Mouse (Mus musculus): ENCODE data around the gene Gm19668. TPM values are rescaled to one million over a fixed set of nuclear protein-coding genes. Genes with fewer than 3 reads are reported as not detected.
"Not testable (repeated sequence)": the region's sequence is repeated elsewhere in the genome, so short reads cannot be mapped to it uniquely, and the experiment has no call there.

Gene Gm19668
- total RNA-seq (2021) = not detected
- long read RNA-seq, experiment 1 = 0 reads
- long read RNA-seq, experiment 2 = 0 reads

DNA sequence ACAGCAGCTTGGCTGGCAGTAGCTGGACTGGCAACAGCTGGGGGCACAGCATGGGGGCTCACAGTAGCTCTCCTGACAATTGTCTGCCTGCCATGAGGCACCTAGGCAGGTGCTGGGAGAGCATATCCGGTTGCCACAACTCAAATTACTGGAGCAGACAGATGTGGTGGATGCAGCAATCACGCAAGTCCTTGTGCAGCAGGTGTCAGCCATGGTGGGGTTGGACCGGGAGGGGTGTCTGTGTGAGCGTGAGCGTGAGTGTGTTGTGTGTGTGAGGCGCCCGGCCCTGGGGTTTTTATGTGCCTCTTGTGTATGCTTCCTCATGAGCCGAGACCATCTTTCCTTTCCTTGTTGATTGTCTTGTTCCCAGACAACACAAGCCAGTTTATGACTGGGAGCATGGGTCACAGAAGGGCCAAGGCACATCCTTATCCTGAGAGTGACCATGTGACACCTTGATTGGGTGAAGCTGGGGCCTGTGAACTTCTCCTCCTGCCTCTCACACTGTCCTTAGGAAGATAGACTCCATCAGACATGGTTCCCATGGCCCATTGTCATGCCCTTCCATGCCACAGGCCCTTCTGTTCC is at the start of gene Gm19668:
Gene Gm19668, minus strand, starts transcription at position 213 of the 588 bp plus-strand sequence.
- intact Hi-C loops (cut with DNase I) = no loop called here
- Histone ChIP-seq H3K27ac (no peak within 1 kb of the TSS), H3K4me3 (no peak within 1 kb of the TSS)
- TF ChIP-seq CTCF (IDR thresholded peaks at IDR 0.05) = no peak
- DNase-seq = no peak

DNA sequence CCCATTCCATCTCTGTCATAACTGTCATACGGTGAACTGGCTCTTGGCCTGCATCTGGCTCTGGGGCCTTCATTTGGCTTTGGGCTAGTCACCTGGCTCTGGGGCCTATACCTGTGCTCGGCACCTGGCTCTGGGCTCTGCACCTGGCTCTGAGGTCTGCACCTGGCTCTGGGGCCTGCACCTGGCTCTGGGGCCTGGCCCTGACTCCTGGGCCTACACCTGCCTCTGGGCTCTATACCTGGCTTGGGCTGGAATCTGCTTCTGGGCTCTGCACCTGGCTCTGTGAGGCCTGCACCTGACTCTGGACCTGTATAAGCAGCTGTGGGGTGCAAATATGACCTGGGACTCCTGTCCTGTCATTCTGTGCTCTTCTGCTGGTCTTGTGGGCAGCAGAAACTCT is 48.6 kb upstream of the Gm19668 start:
- Histone ChIP-seq H3K27ac (no peak overlapping the region), H3K4me3 (no peak overlapping the region)
- TF ChIP-seq CTCF (IDR thresholded peaks at IDR 0.05) = no peak
- intact Hi-C loops (cut with DNase I) = no loop called here
- no peak for DNase-seq

DNA sequence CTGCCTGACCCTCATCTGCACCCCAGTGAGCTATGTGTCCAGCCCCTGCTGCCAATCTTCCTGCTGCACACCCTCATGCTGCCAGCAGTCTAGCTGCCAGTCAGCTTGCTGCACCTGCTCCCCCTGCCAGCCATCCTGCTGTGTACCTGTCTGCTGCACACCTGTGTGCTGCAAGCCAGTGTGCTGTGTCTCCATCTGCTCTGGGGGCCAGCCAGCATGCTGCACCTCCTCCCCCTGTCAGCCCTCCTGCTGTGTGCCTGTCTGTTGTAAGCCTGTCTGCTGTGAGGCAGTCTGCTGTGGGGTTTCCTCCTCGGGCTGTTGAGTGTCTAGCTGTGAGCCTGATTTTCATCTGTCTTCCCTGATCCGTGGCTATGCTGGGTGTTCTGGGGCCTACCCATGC is 48.0 kb upstream of the Gm19668 start:
- no peak for TF ChIP-seq CTCF (IDR thresholded peaks at IDR 0.05)
- Histone ChIP-seq H3K27ac (no peak overlapping the region), H3K4me3 (no peak overlapping the region)
- intact Hi-C loops (cut with DNase I) = no loop called here
- DNase-seq = no peak

DNA sequence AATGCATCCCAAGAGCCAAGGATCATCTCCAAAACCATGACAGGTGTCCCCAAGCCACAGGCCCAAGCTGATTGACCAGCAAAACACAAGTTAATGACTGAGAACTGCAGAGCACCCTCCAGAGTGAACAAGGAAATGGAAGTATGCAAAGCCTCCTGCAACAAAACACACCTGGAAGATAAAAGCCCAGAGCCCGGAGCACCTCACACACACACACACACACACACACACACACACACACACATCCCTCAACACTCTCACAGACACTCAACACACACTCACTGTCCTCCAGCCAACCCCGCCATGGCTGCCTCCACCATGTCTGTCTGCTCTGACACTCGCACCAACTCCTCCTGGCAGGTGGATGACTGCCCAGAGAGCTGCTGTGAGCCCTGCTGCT is 47.6 kb upstream of the Gm19668 start, which contains the start of gene Gm36176:
Gene Gm36176, plus strand, starts transcription at position 301 of the 400 bp plus-strand sequence.
- intact Hi-C loops (cut with DNase I) = no loop called here
- Histone ChIP-seq H3K27ac (no peak within 1 kb of the TSS), H3K4me3 (no peak within 1 kb of the TSS)
- no peak for TF ChIP-seq CTCF (IDR thresholded peaks at IDR 0.05)
- DNase-seq = no peak

DNA sequence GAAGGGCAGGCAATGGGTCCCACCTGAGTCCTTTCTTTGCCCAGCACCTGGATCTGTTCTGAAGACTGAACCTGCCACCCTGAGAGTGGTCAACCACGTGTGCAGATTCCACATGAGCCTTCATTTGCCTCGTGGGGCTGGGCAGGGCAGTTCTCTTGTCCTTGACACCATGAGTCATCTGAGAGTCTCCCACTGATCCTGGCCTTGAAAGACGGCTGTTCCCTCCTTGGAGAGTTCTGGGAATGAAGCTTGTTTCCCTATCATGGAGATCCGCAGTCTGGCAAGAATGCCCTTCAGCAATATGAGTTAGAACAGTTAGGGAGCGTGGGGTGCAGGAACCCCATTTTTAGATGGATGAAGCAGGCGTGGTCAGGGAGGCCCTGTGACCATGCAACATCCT is 40.1 kb upstream of the Gm19668 start:
- no peak for DNase-seq
- TF ChIP-seq CTCF (IDR thresholded peaks at IDR 0.05) = no peak
- intact Hi-C loops (cut with DNase I) = no loop called here
- H3K27ac ChIP-seq = no peak overlapping the region
- no peak overlapping the region for H3K4me3 ChIP-seq

DNA sequence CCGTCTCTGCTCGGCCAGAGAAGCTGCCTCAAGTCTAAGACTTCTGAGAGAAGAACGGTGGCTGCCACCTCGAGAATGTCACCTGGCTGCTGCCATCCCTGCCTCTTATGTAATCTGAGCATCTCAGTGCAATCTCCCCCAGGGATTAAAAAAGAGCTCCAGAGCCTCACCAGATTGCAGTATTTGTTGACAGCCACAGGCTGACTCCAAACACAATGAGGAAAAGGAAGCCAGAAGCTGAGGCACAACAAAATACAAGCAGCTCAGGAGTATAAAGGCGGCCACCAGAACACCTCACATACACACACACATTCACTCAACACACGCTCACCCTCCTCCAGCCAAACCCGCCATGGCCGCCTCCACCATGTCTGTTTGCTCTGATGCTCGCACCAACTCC is 36.7 kb upstream of the Gm19668 start, which contains the start of gene Krtap10-10:
Gene Krtap10-10, plus strand, starts transcription at position 301 of the 400 bp plus-strand sequence.
- TF ChIP-seq CTCF (IDR thresholded peaks at IDR 0.05) = no peak
- no peak for DNase-seq
- Histone ChIP-seq H3K27ac (no peak within 1 kb of the TSS), H3K4me3 (no peak within 1 kb of the TSS)
- intact Hi-C loops (cut with DNase I) = no loop called here

DNA sequence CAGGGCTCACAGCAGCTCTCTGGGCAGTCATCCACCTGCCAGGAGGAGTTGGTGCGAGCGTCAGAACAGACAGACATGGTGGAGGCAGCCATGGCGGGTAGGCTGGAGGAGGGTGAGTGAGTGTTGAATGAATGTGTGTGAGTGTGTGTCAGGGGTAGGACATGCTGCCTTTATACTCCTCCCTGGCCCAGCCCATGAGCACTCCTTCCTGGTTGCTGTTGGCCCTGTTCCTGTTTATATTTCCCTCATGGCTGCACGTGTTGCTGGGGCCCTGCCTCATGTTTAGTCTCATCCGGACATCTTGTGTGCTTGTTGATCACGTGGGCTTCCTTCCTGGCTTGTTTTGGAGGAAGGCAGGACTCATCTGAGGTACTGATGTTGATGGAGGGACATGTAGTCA is 28.0 kb upstream of the Gm19668 start, which contains the start of gene Krtap10-4:
Gene Krtap10-4, minus strand, starts transcription at position 145 of the 400 bp plus-strand sequence.
- TF ChIP-seq CTCF (IDR thresholded peaks at IDR 0.05) = no peak
- intact Hi-C loops (cut with DNase I) = no loop called here
- no peak for DNase-seq

DNA sequence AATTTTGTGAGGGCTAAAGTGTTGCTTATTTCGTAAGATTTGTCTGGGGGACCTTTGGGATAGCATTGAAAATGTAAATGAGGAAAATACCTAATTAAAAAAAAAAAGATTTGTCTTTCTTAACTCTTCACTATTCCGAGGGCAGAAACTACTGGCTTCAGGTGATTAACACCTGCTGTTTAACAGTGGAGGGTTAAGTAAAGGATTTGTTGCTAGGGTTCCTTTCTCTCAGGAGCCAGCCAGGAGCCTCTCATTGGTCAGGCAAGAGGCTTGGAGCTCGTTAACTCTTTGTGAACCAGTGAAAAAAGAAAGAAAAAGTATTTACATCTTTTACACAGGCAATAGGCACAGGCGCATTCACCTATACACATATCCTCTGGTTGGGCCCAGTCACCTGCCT is 20.3 kb upstream of the Gm19668 start:
- TF ChIP-seq CTCF (IDR thresholded peaks at IDR 0.05) = no peak
- H3K27ac ChIP-seq = no peak overlapping the region
- intact Hi-C loops (cut with DNase I) = no loop called here
- DNase-seq = no peak
- H3K4me3 ChIP-seq = no peak overlapping the region

More for the DNA sequence above, 28.0 kb upstream of the Gm19668 start, which contains the start of gene Krtap10-4:
- Histone ChIP-seq H3K27ac (no peak within 1 kb of the TSS), H3K4me3 (no peak within 1 kb of the TSS)

DNA sequence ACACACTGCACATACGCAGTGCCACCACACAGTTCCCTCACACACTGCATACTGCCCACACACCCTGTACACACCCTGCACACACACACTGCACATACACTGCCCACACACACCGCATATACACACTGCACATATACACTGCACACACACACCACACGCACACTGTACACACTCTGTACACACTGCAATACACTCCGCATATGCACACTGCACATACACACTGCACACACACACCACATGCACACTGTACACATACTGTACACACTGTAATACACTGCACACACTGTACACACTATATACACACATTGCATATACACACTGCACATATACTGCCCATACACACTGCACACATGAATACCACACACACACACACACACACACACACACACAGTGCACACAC is 19.6 kb upstream of the Gm19668 start:
- no peak for TF ChIP-seq CTCF (IDR thresholded peaks at IDR 0.05)
- DNase-seq = no peak
- intact Hi-C loops (cut with DNase I) = no loop called here
- H3K27ac ChIP-seq = no peak overlapping the region
- H3K4me3 ChIP-seq = no peak overlapping the region

DNA sequence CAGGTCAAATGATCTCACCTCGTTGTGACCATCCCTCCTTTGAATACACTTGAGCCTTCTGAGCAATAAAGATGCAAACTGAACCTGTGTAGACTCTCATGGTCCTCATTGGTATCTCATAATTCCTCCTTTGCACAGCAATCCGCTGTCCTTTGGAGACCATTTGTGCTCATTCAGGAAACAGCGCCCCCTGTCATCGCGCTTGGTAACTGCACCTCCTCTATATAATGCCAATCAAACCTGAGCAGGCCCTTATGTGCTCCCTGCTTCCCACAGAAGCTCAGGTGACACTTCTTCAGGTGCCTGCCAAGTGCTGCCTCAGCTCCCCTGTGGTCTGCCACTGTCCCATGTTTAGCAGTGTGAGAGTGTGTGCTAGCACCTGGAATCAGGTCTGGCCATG is 16.6 kb upstream of the Gm19668 start:
- intact Hi-C loops (cut with DNase I) = no loop called here
- H3K4me3 ChIP-seq = no peak overlapping the region
- DNase-seq = no peak
- H3K27ac ChIP-seq = no peak overlapping the region
- peak; percentile 55 for TF ChIP-seq CTCF (IDR thresholded peaks at IDR 0.05)

DNA sequence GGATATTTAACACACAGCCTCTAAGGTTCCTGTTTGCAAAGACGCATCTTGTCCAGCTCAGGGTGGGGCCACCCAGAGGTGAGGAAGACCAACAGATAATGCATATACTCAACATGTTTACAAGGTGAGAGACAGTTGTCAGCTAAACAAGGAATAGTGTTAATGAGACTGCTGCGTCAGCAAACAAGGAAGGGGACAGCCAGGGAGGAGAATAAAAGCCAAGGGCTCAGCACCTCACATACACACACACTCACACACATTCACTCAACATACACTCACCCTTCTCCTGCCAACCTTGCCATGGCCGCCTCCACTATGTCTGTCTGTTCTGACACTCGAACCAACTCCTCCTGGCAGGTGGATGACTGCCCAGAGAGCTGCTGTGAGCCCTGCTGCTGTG is 15.4 kb upstream of the Gm19668 start, which contains the start of gene Gm2696:
Gene Gm2696, plus strand, starts transcription at position 301 of the 400 bp plus-strand sequence.
- intact Hi-C loops (cut with DNase I) = no loop called here
- no peak for TF ChIP-seq CTCF (IDR thresholded peaks at IDR 0.05)
- H3K27ac ChIP-seq = no peak within 1 kb of the TSS
- no peak for DNase-seq
- H3K4me3 ChIP-seq = no peak within 1 kb of the TSS

DNA sequence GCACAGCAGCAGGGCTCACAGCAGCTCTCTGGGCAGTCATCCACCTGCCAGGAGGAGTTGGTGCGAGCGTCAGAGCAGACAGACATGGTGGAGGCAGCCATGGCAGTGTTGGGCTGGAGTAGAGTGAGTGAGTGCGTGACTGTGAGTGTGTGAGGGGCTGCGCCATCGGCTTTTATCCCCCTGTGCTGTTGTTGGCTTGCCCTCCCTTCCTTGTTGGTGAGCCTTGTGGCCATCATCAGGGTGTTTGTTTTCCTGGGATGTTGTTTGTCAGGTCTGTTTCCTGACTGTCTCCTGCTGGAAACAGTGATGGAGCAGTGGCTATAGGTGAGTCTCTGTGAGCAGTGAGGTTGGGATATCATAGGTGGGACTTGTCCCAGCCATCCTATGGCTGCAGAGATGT is 12.8 kb upstream of the Gm19668 start, which contains the start of gene Gm9507:
Gene Gm9507, minus strand, starts transcription at position 101 of the 400 bp plus-strand sequence.
- Histone ChIP-seq H3K27ac (no peak within 1 kb of the TSS), H3K4me3 (no peak within 1 kb of the TSS)
- no peak for DNase-seq
- TF ChIP-seq CTCF (IDR thresholded peaks at IDR 0.05) = no peak
- intact Hi-C loops (cut with DNase I) = no loop called here

DNA sequence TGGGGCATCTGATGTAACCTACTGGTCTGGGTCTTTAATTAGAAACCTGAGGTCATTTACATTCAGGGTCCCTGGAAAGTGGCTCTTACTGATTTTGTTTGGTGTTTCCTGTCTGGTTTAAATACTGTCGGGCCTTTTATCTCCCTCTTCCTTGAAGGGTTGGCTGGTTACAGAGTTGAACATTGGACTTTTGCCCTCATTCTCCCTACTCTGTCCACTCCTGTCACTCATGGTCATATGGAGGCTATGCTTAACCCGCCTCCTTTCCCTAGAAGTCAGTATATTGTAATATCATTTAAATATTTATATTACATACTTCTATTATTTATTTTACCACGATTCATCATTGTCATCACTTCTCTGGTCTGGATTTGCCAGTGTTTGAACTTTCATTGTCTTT is 5.2 kb upstream of the Gm19668 start:
- TF ChIP-seq CTCF (IDR thresholded peaks at IDR 0.05) = no peak
- intact Hi-C loops (cut with DNase I) = no loop called here
- H3K4me3 ChIP-seq = no peak overlapping the region
- no peak for DNase-seq
- H3K27ac ChIP-seq = no peak overlapping the region

DNA sequence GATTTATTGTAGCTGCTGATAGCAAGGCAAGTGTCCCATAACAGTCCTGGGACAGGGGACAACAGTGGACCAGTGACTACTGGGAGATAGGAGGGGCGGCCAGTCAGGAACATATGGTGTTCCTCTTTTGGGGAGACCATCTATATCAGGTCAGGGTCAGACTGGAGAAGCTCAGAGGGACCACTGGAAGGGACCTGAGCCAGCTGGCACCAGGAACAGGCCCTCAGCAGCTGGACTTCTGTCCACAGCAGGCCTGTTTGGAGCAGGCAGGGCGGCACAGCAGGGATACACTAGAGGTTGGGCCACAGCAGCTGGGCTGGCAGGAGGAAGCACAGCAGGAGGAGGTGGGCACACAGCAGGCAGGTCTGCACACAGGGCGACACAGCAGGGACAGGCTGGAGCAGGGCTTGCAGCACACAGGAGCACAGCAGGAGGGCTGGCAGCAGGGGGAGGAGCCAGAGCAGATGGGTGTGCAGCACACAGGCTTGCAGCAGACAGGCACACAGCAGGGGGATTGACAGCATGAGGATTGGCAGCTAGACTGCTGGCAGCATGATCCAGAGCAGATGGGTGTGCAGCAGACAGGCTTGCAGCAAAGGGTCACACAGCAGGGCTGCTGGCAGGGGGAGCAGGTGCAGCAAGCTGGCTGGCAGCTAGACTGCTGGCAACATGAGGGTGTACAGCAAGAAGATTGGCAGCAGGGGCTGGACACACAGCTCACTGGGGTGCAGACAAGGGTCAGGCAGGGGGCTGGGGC is 591 bp downstream of the Gm19668 start:
- H3K4me3 ChIP-seq; intact Hi-C loops (cut with DNase I); DNase-seq; H3K27ac ChIP-seq: not testable (repeated sequence)
